Mouse (Mus musculus) right cerebral cortex, postnatal 4 days (tissue): ENCODE data around the gene Cwc15.

Experiments used
- DNase-seq: peaks from one replicate; pipeline ENCODE4 v3.0.0-alpha.2; 2022

The Cwc15 gene

GRCm38 (mm10) chr9:14548366-14548761 lies 47.9 kb downstream of the Cwc15 start:
- DNase-seq, result no peak

DNA sequence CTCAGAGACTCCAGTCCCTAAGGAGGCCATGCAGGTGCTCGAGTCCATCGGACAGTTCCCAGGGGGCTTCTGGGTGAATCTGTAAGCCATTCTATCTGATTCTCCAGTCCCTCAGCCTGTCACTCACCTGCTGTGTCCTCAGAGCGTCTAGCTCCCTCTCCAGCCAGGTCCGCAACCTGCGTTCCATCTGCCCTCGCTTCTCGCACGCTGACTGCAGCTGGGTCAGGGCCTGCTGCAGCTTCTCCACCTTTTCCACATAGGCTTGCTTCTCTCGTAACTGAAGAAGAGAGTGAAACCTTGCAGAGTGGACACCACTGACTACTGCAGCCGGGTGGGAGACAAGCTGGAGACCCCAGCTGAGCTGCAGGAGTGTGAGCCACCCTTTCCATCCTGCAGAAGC lies 57.9 kb downstream of the Cwc15 start:
- no peak for DNase-seq

GRCm38 (mm10) chr9:14559430-14559829 lies 59.0 kb downstream of the Cwc15 start:
- DNase-seq, result no peak

GRCm38 (mm10) chr9:14559996-14560395 lies 59.6 kb downstream of the Cwc15 start:
- no peak for DNase-seq
